Mouse (Mus musculus) cerebellum, adult 9-11 months (tissue): ENCODE data around the gene Casp6.

ENCODE experiments used
- DNase-seq: peaks from one replicate; pipeline ENCODE4 v3.0.0; 2022

Gene Casp6

DNA sequence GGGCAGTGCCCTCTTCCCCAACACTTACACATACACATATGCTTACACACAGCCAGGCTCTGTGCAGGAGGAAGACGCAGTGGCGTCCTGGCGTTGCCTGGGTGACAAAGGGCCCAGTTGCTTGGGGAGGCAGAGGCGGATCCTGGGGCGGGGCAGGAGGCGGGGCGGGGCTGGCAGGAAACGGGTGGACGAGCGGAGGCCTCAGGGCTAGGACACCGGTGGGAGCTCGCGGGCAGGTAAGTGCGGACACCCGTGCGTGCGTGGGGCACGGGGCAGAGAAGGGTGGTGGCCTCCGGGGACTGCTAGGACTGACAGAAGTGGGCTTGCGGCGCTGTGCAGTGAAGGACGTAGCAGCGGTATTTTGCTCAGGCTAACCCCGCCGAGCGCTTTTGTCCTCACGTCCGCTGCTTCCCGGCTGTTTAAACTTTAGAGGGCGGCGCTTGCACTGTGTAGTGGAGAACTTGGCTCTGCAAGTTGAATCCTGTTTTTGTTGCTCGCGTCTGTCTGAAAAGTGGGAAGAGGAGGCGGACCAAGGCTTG is at the start of gene Casp6:
Gene Casp6, plus strand, starts transcription at position 155 of the 539 bp plus-strand sequence.
- DNase-seq, result peak; percentile 27

DNA sequence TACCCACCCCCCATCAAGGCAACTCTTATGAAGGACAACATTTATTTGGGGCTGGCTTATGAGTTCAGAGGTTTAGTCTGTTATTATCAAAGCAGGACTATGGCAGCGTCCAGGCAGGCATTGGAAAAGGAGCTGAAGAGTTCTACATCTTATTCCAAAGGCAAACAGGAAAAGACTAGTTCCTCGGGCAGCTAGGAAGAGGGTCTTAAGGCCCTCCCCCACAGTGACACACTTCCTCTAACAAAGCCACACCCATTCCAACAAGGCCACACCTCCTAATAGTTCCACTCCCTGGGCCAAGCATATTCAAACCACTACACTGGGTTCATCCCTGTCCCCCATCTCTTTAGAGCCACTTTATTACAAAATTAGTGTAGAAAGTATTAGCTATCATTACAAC is 38.6 kb upstream of the Casp6 start:
- no peak for DNase-seq

GRCm38 (mm10) chr3:129863698-129864097 is 37.5 kb upstream of the Casp6 start:
- peak; percentile 22 for DNase-seq

GRCm38 (mm10) chr3:129877327-129877726 is 23.9 kb upstream of the Casp6 start:
- no peak for DNase-seq

GRCm38 (mm10) chr3:129878405-129879021 is 22.7 kb upstream of the Casp6 start, which contains the start of gene Pla2g12a:
TSS of gene Pla2g12a (plus strand) at chr3:129878606.
- peak; percentile 92 for DNase-seq

DNA sequence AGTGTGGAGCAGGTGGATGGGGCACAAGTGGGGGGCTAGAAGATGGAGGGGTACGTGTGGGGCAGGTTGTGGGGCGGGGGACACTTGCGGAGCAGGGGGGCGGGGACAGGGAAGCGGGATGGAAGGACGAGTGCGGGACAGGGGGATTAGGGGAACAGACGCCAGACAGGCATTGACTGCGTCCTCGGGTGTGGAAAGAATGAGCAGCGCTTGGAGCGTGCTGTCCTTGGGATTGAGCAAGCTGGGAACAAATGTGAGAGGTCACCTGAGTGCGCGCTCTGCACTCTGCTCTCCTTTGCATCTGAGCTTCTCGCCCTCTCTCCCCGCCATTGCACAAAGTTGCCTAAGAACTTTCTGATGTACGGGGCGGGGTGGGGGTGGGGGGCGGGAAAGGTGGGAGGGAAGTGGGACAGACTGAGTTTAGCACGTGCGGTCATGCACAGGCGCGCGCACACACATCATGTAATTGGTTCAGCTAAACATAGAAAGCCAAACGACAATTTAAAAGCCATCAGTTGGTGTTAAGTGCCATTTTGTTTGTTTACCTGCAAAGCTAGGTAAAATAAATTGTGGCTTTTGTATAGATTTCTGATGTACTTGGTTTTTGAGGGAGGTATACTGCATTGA is 22.0 kb upstream of the Casp6 start:
- DNase-seq, result no peak

DNA sequence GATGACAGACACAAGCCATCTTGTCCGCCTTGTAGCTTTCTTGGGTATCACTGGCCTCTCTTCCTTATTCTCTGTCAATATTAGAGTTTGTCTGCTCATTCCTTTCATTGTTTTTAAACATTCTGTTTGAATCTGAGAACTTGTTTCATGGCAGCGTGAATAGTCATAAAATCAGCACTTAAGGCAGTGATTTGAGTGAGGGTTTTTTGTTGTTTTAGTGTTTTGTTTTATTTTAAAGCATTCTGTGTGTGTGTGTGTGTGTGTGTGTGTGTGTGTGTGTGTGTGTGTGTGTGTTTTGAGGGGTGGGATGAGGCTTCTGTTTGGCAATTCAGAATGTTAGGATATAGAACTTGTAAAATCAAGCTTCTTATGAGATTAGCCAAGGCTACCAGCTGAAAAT is 21.3 kb upstream of the Casp6 start:
- no peak for DNase-seq

GRCm38 (mm10) chr3:129880925-129881593 is 20.2 kb upstream of the Casp6 start:
- DNase-seq, result no peak

DNA sequence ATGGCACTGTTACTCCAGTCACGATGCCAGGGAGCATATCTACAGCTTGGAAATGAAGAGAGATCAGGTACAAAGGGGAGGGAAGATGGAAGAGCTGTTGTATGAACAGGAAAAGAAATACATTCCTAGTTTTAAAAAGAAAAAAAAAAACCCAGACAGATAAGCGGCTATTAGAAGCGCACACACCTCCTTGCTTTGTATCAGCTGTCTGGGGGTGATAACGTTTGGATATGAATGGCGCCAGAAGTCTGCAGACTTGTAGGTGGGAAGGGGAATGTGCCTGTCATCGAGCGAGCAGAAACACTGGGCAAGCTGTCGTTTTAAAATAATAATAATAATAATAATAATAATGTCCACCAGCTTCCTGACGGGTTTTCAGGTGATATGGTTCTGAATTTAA is 15.6 kb upstream of the Casp6 start:
- no peak for DNase-seq

- DNase-seq, result no peak
Observed at GRCm38 (mm10) chr3:129886430-129886829, 14.8 kb upstream of the Casp6 start.

- DNase-seq, result no peak
Observed at GRCm38 (mm10) chr3:129887779-129888517, 13.3 kb upstream of the Casp6 start.

DNA sequence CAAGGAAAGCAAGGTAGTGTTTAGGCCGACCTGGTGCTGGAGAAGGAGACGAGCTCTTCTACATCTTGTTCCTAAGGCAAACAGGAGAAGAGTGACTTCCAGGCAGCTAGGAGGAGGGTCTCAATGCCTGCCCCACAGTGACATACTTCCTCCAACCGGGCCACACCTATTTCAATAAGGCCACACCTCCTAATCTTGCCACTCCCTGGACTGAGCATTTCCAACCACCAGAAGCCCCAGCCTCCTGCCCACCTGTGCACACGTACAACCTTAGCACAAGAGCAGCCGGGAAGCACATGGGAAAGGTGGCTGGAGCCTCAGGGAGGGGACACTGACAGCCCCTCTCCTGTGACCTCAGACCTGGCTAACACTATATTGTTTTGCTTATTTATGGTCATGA is 9.2 kb upstream of the Casp6 start:
- DNase-seq, result no peak

DNA sequence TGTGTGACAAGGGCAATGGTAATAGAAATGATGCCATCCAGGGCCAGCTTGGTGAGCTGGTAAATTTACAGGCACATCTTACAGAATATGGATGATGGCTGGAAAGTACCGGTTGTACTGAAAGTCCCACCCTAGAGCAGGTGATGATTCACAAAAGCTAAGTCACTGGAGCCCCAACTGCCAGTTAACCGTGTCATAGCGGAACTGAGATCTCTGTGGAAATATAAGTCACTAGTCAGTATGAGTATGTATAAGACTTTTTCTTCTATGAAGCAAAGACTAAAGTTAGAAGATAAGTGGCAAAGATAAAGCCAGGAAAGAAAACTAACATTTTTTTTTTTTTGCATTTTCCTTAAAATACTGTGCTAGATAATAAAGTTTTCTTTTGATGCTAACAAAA is 8.1 kb upstream of the Casp6 start:
- no peak for DNase-seq

- no peak for DNase-seq
Observed at GRCm38 (mm10) chr3:129896591-129896990, 4.6 kb upstream of the Casp6 start.

GRCm38 (mm10) chr3:129898886-129899285 is 2.3 kb upstream of the Casp6 start:
- DNase-seq, result no peak

- no peak for DNase-seq
Observed at GRCm38 (mm10) chr3:129903369-129903768, 2.1 kb downstream of the Casp6 start.

- DNase-seq, result no peak
Observed at GRCm38 (mm10) chr3:129903866-129904265, 2.6 kb downstream of the Casp6 start.

GRCm38 (mm10) chr3:129904381-129905132 is 3.3 kb downstream of the Casp6 start:
- DNase-seq, result no peak

- DNase-seq, result no peak
Observed at GRCm38 (mm10) chr3:129912025-129912424, 10.8 kb downstream of the Casp6 start.

DNA sequence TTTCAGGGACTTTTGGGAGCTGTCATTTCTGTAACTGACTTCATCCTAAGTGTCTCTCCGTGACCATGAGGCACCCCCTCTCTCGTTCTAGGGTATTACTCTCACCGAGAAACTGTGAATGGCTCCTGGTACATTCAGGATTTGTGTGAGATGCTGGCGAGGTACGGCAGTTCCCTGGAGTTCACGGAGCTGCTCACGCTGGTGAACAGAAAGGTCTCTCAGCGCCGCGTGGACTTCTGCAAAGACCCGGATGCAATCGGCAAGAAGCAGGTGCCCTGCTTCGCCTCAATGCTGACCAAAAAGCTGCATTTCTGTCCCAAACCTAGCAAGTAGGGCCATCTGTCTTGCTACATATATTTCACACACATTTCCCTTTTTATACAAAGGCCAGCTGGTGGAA is 12.0 kb downstream of the Casp6 start:
- DNase-seq, result no peak

DNA sequence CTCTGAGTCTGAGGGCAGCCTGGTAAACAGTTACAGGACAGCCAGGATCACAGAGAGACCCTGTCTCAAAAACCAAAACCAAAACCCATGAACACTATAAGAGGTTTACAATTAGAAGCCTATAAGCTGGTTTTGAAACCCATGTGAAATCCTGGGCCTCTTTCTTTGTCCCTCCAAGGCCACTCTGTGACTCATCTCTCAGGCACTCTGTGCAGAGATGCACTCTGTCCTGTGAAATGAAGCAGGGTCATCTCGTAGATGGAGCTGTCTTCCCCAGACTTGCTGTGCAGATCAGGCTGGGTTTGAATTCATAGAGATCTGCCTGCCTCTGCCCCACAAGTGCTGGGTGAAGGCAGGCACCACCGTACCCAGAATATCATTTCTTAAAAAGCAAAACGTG is 16.2 kb downstream of the Casp6 start:
- DNase-seq, result no peak

DNA sequence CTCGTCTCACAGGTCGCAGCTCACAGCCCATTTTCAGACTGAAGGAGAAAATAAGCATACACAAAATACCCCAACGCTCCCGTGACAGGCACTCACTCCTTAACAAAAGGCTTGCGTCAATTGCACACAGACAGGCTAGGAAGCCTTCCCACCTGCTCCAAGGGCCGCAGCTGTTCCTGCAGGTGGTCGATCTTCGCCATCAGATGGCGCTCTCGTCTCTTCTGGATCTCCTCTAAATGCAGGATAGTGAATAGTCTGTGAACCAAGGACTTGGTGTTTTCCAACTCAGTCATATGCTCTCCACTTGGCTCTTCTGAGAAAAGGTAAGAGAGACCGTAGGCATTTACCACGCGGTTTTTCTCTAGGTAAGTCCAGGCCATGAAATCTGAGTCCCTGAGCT is 17.2 kb downstream of the Casp6 start:
- DNase-seq, result peak; percentile 21

- no peak for DNase-seq
Observed at GRCm38 (mm10) chr3:129923581-129923980, 22.4 kb downstream of the Casp6 start.
